Mouse (Mus musculus) forebrain, embryonic 12.5 days (tissue): ENCODE measurements around the gene A730046J19Rik. TPM values are rescaled to one million over a fixed set of nuclear protein-coding genes. Genes with fewer than 3 reads are reported as not detected.

Source experiments
- ATAC-seq: fragments of 200-750 bp; cut with Nextera tagmentation; 2 replicates; pipeline ENCODE4 v1.8.0; 2017; ENCODE audit warnings: moderate TSS enrichment; ENCODE audit not compliant: low FRiP score
- H3K27ac ChIP-seq: fragments of 300-500 bp; sonication (generic); 2 replicates; pipeline ENCODE4 v1.5.1; 2016; ENCODE audit warnings: mild to moderate bottlenecking
- H3K27me3 ChIP-seq: fragments of 300-500 bp; sonication (generic); 2 replicates; pipeline ENCODE4 v1.6.1; 2016; ENCODE audit warnings: mild to moderate bottlenecking
- H3K36me3 ChIP-seq: fragments of 300-500 bp; sonication (generic); replicated peaks from 2 replicates; pipeline ENCODE4 v1.6.1; 2016; ENCODE audit warnings: mild to moderate bottlenecking
- H3K4me1 ChIP-seq: fragments of 300-500 bp; sonication (generic); 2 replicates; pipeline ENCODE4 v1.6.1; 2016
- H3K4me2 ChIP-seq: fragments of 300-500 bp; sonication (generic); 2 replicates; pipeline ENCODE4 v1.6.1; 2016; ENCODE audit warnings: mild to moderate bottlenecking, moderate library complexity
- H3K4me3 ChIP-seq: fragments of 300-500 bp; sonication (generic); replicated peaks from 2 replicates; pipeline ENCODE4 v1.5.1; 2016; ENCODE audit warnings: mild to moderate bottlenecking
- H3K9ac ChIP-seq: fragments of 300-500 bp; sonication (generic); 2 replicates; pipeline ENCODE4 v1.6.1; 2016; ENCODE audit warnings: mild to moderate bottlenecking
- H3K9me3 ChIP-seq: fragments of 300-500 bp; sonication (generic); 2 replicates; pipeline ENCODE4 v1.6.1; 2016
- WGBS: fragments of 180-500 bp; shearing (Covaris S2); methylation state at CpG from one replicate; pipeline ENCODE4 v1.1.7; 2016; 5-methylcytosine and 5-hydroxymethylcytosine counted together
- polyA plus RNA-seq: library from polyadenylated mRNA; unstranded; fragments of >200 nt; fragmentation: Nextera tagmentation; extraction: Ambion mirVana; gene quantifications from 2 replicates; pipeline ENCODE4 v1.2.1, GENCODE M21; 2016

The A730046J19Rik gene
- polyA plus RNA-seq, result 0.09 TPM in 1 of 2 replicates, not detected in the other

GRCm38 (mm10) chrX:144153523-144153922 lies at the start of gene A730046J19Rik:
A730046J19Rik (plus strand) TSS chrX:144153695.
- WGBS, result 26% methylated on average over 8 of the region's 8 CpGs

GRCm38 (mm10) chrX:144104619-144105416 lies 48.7 kb upstream of the A730046J19Rik start:
- H3K27me3 ChIP-seq, result 0 out of 2 replicates have a peak, but pooled peaks cover 5% of the 10 kb centered on the region
- no peaks in the 10 kb centered on the region for H3K9me3 ChIP-seq
- no peaks in the 10 kb centered on the region for H3K4me1 ChIP-seq
- H3K4me3 ChIP-seq, result no peak overlapping the region
- H3K27ac ChIP-seq, result no peak overlapping the region
- 67% methylated on average over 2 of the region's 2 CpGs for WGBS
- no peak for ATAC-seq
- H3K4me2 ChIP-seq, result no peak overlapping the region
- no peaks in the 10 kb centered on the region for H3K36me3 ChIP-seq
- no peak overlapping the region for H3K9ac ChIP-seq

More at GRCm38 (mm10) chrX:144153523-144153922, at the start of gene A730046J19Rik:
- Histone ChIP-seq H3K4me2 (peak within 1 kb of the TSS; percentile 31), H3K9me3 (no peaks in the 10 kb centered on the region), H3K27ac (no peak within 1 kb of the TSS), H3K9ac (no peak within 1 kb of the TSS), H3K27me3 (peaks cover 13% of the 10 kb centered on the region), H3K4me1 (no peaks in the 10 kb centered on the region), H3K4me3 (no peak within 1 kb of the TSS; the same call in 1 of the 2 replicates), H3K36me3 (no peaks in the 10 kb centered on the region)
- no peak for ATAC-seq

DNA sequence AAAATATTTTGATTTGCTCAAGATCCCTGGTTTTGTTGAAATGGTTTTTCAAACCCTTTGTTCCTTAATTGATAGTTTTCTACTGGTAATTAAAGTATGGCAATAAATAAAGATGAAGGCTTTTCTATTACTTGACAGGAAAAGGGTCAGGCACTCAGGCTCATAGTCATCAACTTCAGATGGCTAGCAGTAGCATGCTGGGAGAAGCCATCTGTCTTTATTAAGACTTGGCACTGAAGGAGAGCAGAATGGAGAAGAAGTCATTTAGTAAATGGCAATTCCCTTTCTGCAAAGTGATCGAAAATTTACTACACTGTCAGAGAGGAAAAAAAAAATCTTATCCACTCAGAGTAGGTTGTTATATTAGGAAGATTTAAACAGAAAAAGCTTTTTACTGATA lies 17.2 kb upstream of the A730046J19Rik start:
- Histone ChIP-seq H3K9me3 (no peaks in the 10 kb centered on the region), H3K36me3 (no peaks in the 10 kb centered on the region), H3K27ac (no peak overlapping the region), H3K27me3 (no peaks in the 10 kb centered on the region), H3K4me2 (no peak overlapping the region), H3K9ac (no peak overlapping the region), H3K4me1 (no peaks in the 10 kb centered on the region), H3K4me3 (no peak overlapping the region)
- ATAC-seq, result no peak
- 80% methylated on average over 1 of the region's 1 CpGs for WGBS

DNA sequence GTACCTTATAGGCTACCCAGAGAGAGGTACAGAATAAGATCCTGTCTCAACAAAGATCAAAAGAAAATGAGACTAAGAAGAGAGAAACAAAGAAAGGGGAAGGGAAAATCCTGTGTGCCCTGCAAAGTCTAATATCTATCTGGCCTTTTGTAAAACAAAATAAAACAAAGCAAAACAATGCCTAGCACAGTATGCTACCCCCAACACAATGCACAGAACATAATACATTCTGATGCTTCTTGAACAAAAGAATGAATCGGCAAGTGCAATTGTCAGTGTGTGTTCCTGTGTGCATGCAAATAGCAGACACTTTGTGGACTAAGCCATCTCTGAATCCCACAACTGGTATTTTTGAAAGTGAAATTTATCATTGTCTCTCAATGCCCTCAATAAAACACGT lies 3.5 kb upstream of the A730046J19Rik start:
- H3K4me1 ChIP-seq, result no peaks in the 10 kb centered on the region
- H3K9me3 ChIP-seq, result no peaks in the 10 kb centered on the region
- no peak for ATAC-seq
- peaks cover 13% of the 10 kb centered on the region for H3K27me3 ChIP-seq
- no peaks in the 10 kb centered on the region for H3K36me3 ChIP-seq
- 65% methylated on average over 2 of the region's 2 CpGs for WGBS
- no peak overlapping the region for H3K27ac ChIP-seq
- no peak overlapping the region for H3K4me3 ChIP-seq
- H3K9ac ChIP-seq, result no peak overlapping the region
- H3K4me2 ChIP-seq, result no peak overlapping the region

DNA sequence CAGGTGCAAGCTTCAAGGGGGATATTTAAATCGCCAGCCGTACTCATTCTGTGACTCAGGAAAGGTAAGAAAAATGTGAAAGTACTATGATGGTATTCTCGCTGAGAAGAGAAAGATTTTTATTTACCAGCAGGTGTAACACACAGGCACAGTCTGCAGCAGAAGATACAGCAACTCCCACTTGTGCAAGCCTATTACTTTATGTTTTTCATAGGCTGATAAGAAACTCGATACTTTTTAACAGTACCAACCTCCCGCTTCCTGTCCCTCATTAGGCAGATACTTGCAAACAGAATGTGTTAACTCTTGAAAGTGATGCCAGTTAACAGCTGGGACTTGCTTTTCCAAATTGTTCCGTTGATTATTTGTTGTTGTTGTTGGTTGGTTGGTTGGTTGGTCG lies 616 bp downstream of the A730046J19Rik start:
- Histone ChIP-seq H3K4me3 (no peak overlapping the region), H3K9ac (no peak overlapping the region), H3K9me3 (no peaks in the 10 kb centered on the region), H3K4me2 (peak overlapping the region; percentile 31; the same call in 1 of the 2 replicates), H3K36me3 (no peaks in the 10 kb centered on the region), H3K4me1 (no peaks in the 10 kb centered on the region), H3K27ac (no peak overlapping the region), H3K27me3 (peaks cover 13% of the 10 kb centered on the region)
- WGBS, result 38% methylated on average over 7 of the region's 7 CpGs
- no peak for ATAC-seq

- H3K27me3 ChIP-seq, result peaks cover 7% of the 10 kb centered on the region; the same call in 1 of the 2 replicates
- H3K4me3 ChIP-seq, result no peak overlapping the region
- no peak overlapping the region for H3K27ac ChIP-seq
- WGBS, result 50% methylated on average over 5 of the region's 5 CpGs
- H3K4me1 ChIP-seq, result no peaks in the 10 kb centered on the region
- no peaks in the 10 kb centered on the region for H3K9me3 ChIP-seq
- no peak for ATAC-seq
- H3K9ac ChIP-seq, result no peak overlapping the region
- no peak overlapping the region for H3K4me2 ChIP-seq
- H3K36me3 ChIP-seq, result no peaks in the 10 kb centered on the region
Measured at GRCm38 (mm10) chrX:144162936-144163335, 9.4 kb downstream of the A730046J19Rik start.

Other genes with a start within 250 kb of the A730046J19Rik start
- gene Dcx, start 220.4 kb upstream of the A730046J19Rik start, polyA plus RNA-seq, result 139 and 171 TPM in 2 replicates
- 23.8 and 25.9 TPM in 2 replicates for gene Alg13, start 164.1 kb downstream of the A730046J19Rik start, polyA plus RNA-seq